Mouse (Mus musculus): ENCODE results near the gene Zfp618. TPM values are rescaled to one million over a fixed set of nuclear protein-coding genes. Genes with fewer than 3 reads are reported as not detected.
A peak's percentile ranks its signal among the peaks of the same experiment; 100 is the strongest.

Gene Zfp618
- polyA plus RNA-seq, 1 experiment from 2014 or later, result 27.6 TPM

DNA sequence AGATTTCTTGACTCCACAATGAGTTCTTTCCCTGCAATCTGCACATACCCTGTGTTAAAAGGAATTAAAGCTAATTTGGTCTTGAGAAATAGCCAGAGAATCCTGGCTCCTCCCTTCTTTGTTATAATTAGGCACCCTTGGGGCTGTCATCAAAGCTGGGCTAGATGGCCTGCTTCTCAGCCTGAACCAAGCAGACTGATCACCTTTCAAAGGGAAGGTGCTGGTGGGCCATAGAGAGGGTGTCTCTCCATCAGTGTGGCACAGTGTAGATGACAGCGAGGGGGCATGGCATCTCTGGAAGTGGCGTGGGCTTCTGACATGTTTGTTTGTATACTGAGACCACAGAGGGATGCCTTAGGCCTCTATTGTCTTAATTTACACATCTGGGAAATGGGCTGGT, 9.5 kb downstream of the Zfp618 start:
- H3K9me3 ChIP-seq (replicated peaks), result no peaks in the 10 kb centered on the region
- WGBS, result 95% methylated on average over 2 of the region's 2 CpGs
- no peak for ATAC-seq (ENCODE audit: low FRiP score)

DNA sequence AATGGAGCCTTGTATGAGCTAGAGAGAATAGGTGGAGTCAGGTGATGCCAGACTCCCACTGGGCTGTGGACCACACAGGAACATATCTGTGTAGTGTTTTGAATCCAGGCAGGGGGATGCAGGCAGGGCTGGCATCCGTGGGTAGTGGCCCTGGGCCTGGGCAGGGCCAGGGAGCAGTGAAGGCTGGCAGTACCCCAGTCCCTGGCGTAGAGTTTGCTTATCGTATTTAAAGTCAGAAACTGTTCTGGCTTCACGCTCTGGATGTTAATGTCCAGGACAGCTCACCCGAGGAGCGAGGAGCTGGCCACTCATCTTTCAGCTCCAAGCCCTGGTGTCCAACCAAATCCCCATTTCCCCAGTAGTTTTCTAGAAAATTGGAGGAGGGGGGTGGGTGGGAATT, 10.2 kb downstream of the Zfp618 start:
- Histone ChIP-seq H3K27me3 (replicated peaks) (no peaks in the 10 kb centered on the region), H3K27ac (replicated peaks) (no peak overlapping the region), H3K36me3 (no peaks in the 10 kb centered on the region), H3K4me3 (replicated peaks) (no peak overlapping the region), H3K9ac (replicated peaks) (no peak overlapping the region), H3K4me2 (no peak overlapping the region), H3K4me1 (peaks cover 56% of the 10 kb centered on the region), H3K9me3 (replicated peaks) (no peaks in the 10 kb centered on the region)
- ATAC-seq (ENCODE audit: low FRiP score), result no peak
- WGBS, result 83% methylated on average over 6 of the region's 6 CpGs

More for the DNA sequence above, 9.5 kb downstream of the Zfp618 start:
- H3K27ac ChIP-seq (replicated peaks), result no peak overlapping the region
- no peaks in the 10 kb centered on the region for H3K27me3 ChIP-seq (replicated peaks)
- no peak overlapping the region for H3K4me3 ChIP-seq (replicated peaks)
- peaks cover 60% of the 10 kb centered on the region for H3K4me1 ChIP-seq
- no peaks in the 10 kb centered on the region for H3K36me3 ChIP-seq
- no peak overlapping the region for H3K9ac ChIP-seq (replicated peaks)
- H3K4me2 ChIP-seq, result no peak overlapping the region

DNA sequence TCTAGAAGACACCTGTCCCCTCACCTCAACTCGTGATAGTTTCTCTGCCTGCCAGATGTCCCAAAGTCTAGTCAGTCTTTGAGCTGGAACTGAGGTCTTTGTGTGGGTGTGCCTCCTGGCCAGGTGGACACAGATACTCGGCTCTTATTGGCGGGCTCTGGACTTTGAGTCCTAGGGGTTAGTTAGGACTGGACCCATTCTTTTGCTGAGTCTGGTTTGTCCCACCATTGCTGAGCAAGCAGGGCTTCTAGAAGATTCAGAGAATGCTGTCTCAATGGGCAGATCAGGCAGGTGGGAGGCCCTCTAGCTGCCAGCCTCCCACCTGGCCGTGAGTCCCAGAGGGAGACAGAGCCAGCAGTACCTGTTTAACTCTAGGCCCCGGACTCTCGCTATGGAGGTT, 12.1 kb downstream of the Zfp618 start:
- H3K4me1 ChIP-seq, result peaks cover 46% of the 10 kb centered on the region
- no peak overlapping the region for H3K27ac ChIP-seq (replicated peaks)
- no peak overlapping the region for H3K4me2 ChIP-seq
- H3K36me3 ChIP-seq, result no peaks in the 10 kb centered on the region
- no peaks in the 10 kb centered on the region for H3K27me3 ChIP-seq (replicated peaks)
- no peak for ATAC-seq (ENCODE audit: low FRiP score)
- no peak overlapping the region for H3K9ac ChIP-seq (replicated peaks)
- 90% methylated on average over 6 of the region's 6 CpGs for WGBS
- no peak overlapping the region for H3K4me3 ChIP-seq (replicated peaks)
- H3K9me3 ChIP-seq (replicated peaks), result no peaks in the 10 kb centered on the region

DNA sequence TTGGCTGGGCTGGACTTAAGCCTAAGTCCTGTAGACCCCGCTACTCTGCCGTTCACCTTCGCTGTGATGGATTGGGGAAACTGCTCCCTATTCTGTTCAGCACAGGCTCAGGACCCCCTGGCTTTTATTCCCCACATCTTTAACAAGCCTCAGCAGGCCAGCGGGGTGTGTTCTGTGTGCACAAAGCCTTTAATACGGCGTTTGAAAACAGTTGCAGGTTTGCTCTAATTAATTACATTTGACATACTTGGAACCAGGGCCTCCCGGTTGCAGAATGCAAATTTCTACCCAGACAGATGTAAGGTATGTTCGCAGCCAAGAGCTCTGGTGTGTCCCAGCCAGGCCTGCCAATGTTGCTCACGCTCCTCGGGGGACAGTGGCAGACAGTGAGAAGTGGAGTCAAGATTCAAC, 13.1 kb downstream of the Zfp618 start:
- H3K27ac ChIP-seq (replicated peaks), result 0 out of 2 replicates have a peak overlapping the region, but pooled peaks have one; percentile 19
- H3K4me2 ChIP-seq, result no peak overlapping the region
- H3K4me1 ChIP-seq, result peaks cover 37% of the 10 kb centered on the region
- no peak overlapping the region for H3K4me3 ChIP-seq (replicated peaks)
- no peak; the same call in 1 of the 2 replicates for ATAC-seq (ENCODE audit: low FRiP score)
- no peaks in the 10 kb centered on the region for H3K36me3 ChIP-seq
- H3K27me3 ChIP-seq (replicated peaks), result no peaks in the 10 kb centered on the region
- no peaks in the 10 kb centered on the region for H3K9me3 ChIP-seq (replicated peaks)
- no peak overlapping the region; the same call in 1 of the 2 replicates for H3K9ac ChIP-seq (replicated peaks)
- 17% methylated on average over 10 of the region's 10 CpGs for WGBS

DNA sequence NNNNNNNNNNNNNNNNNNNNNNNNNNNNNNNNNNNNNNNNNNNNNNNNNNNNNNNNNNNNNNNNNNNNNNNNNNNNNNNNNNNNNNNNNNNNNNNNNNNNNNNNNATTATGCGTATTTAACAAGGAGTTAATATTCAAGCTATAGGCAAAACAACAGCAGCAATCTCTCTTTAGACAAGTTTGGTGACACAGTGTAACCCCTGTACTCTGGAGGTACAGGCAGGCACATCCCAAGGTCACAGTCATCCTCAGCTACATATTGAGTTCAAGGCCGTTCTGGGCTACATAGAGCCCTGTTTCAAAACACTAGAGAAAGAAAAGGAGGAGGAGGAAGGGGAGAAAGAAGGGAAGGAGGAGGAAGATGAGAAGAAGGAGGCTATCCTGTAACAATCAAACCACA, 16.2 kb downstream of the Zfp618 start:
- Histone ChIP-seq H3K9ac (replicated peaks) (no peak overlapping the region), H3K9me3 (replicated peaks) (no peaks in the 10 kb centered on the region), H3K27me3 (replicated peaks) (no peaks in the 10 kb centered on the region), H3K27ac (replicated peaks) (no peak overlapping the region), H3K4me1 (peaks cover 17% of the 10 kb centered on the region), H3K4me3 (replicated peaks) (no peak overlapping the region), H3K36me3 (no peaks in the 10 kb centered on the region), H3K4me2 (no peak overlapping the region)
- ATAC-seq (ENCODE audit: low FRiP score), result no peak
- WGBS, result 90% methylated on average over 2 of the region's 2 CpGs

DNA sequence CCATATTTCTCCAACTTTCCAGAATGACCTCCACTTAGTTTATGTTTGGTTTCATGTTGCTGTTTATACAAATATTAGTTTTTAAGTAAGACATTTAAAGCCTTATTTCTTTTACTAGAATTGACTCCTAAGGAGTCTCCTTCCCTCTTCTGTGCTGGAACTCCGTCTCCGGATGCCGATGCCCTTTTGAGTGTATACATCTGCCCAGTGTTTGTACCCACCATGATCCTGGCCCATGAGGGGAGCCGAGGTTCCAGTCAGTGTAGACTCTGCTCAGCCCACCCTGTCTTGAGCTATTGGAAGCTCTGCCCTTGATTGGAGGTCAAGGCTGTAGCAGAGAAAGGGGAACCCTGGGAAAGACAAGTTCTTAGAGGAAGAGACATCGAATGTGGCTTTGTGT, 18.2 kb downstream of the Zfp618 start:
- WGBS, result 92% methylated on average over 5 of the region's 5 CpGs
- Histone ChIP-seq H3K4me2 (no peak overlapping the region), H3K9ac (replicated peaks) (no peak overlapping the region), H3K4me3 (replicated peaks) (no peak overlapping the region), H3K9me3 (replicated peaks) (no peaks in the 10 kb centered on the region), H3K27ac (replicated peaks) (no peak overlapping the region), H3K36me3 (no peaks in the 10 kb centered on the region), H3K4me1 (peaks cover 9% of the 10 kb centered on the region), H3K27me3 (replicated peaks) (no peaks in the 10 kb centered on the region)
- ATAC-seq (ENCODE audit: low FRiP score), result no peak

DNA sequence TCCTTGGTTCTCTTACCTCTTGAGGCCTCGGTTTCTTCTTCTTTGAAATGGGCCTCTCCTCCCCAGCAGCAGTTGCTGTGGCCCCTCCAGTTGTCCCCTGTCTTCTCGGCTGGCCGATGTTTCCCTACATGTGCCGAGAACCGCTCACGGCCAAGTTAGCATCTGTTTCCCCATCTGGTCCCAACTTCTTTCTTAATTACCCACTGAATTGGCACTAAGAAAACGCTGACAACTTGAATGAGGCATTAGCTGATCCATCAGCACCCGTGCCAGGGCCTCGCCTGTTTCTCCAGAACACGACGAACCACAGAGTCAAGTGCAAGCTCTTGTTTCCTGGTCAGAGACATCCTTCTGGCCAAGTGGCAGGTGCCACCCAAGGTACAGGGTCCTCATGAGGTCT, 26.0 kb downstream of the Zfp618 start:
- Histone ChIP-seq H3K36me3 (no peaks in the 10 kb centered on the region), H3K4me1 (0 out of 2 replicates have a peak, but pooled peaks cover 11% of the 10 kb centered on the region), H3K27ac (replicated peaks) (no peak overlapping the region), H3K9ac (replicated peaks) (no peak overlapping the region), H3K4me3 (replicated peaks) (no peak overlapping the region), H3K4me2 (no peak overlapping the region), H3K27me3 (replicated peaks) (no peaks in the 10 kb centered on the region), H3K9me3 (replicated peaks) (no peaks in the 10 kb centered on the region)
- ATAC-seq (ENCODE audit: low FRiP score), result no peak
- WGBS, result 72% methylated on average over 11 of the region's 11 CpGs

DNA sequence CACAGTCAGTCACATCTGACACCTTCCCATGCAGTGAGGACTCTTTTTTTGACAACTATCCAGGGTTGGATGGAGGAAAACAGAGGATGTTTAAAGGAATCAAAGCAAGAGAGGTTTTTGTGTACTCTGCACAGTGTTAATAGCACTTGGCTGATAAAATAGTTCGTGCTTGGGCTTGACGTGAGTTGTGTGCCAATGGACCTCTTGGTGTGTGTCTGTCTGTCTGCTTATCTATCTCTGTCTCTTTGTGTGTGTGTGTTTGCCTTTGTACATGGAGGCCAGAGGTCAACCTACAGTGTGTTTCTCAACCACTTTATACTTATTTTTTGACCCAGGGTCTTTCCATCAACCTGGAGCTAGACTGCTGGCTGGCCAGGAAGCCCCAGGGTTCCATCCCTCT, 27.8 kb downstream of the Zfp618 start:
- H3K36me3 ChIP-seq, result no peaks in the 10 kb centered on the region
- ATAC-seq (ENCODE audit: low FRiP score), result no peak
- no peaks in the 10 kb centered on the region for H3K9me3 ChIP-seq (replicated peaks)
- peaks cover 20% of the 10 kb centered on the region for H3K4me1 ChIP-seq
- WGBS, result 80% methylated on average over 2 of the region's 2 CpGs
- H3K27ac ChIP-seq (replicated peaks), result no peak overlapping the region
- no peak overlapping the region for H3K9ac ChIP-seq (replicated peaks)
- H3K4me2 ChIP-seq, result no peak overlapping the region
- H3K27me3 ChIP-seq (replicated peaks), result no peaks in the 10 kb centered on the region
- H3K4me3 ChIP-seq (replicated peaks), result no peak overlapping the region

DNA sequence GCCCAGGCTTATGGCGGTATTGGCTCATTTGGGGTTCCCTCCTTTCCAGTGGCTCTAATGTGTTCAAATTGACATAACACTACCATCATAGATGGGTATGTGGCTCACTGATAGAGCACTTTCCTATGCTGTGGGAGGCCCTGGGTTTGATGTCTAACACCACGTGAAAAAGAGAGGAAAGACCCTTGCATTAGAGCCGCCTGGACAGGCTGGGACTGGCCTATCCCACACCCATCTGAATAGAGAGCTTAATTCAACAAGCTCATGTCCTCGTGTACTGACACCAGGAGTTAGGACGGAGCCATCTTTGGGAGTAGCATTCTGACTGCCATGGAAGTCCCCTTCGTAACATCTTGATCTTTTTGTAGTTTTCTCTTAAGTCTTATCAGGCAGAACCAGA, 32.2 kb downstream of the Zfp618 start:
- 91% methylated on average over 6 of the region's 6 CpGs for WGBS
- Histone ChIP-seq H3K36me3 (no peaks in the 10 kb centered on the region), H3K27ac (replicated peaks) (no peak overlapping the region), H3K4me2 (no peak overlapping the region), H3K4me1 (peaks cover 38% of the 10 kb centered on the region), H3K27me3 (replicated peaks) (no peaks in the 10 kb centered on the region), H3K4me3 (replicated peaks) (no peak overlapping the region), H3K9ac (replicated peaks) (no peak overlapping the region), H3K9me3 (replicated peaks) (no peaks in the 10 kb centered on the region)
- ATAC-seq (ENCODE audit: low FRiP score), result no peak

DNA sequence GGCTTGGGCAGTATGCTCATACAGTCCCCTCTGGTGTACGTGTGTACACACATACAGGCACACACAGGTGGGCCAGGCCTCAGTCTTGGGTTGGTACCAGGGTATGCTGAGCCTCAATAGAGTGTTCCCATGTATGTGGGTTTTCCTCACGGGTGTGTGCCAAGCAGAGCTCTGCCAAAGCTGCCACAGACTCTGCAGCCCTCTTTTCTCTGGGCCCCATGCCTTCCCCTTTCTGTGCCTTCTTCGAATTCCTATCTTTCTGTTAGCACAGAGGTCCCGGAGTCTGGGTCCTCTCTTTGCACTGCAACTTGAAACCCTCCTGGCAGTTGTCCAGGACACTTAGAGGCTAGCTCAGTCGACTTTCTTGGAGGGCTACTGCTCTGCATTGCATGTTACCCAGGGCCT, 33.1 kb downstream of the Zfp618 start:
- no peaks in the 10 kb centered on the region for H3K9me3 ChIP-seq (replicated peaks)
- 42% methylated on average over 5 of the region's 5 CpGs for WGBS
- H3K4me3 ChIP-seq (replicated peaks), result no peak overlapping the region
- no peaks in the 10 kb centered on the region for H3K36me3 ChIP-seq
- H3K9ac ChIP-seq (replicated peaks), result no peak overlapping the region
- no peaks in the 10 kb centered on the region for H3K27me3 ChIP-seq (replicated peaks)
- peaks cover 34% of the 10 kb centered on the region for H3K4me1 ChIP-seq
- ATAC-seq (ENCODE audit: low FRiP score), result peak; percentile 13; the same call in 1 of the 2 replicates
- H3K4me2 ChIP-seq, result no peak overlapping the region
- peak overlapping the region; percentile 4; the same call in 1 of the 2 replicates for H3K27ac ChIP-seq (replicated peaks)

DNA sequence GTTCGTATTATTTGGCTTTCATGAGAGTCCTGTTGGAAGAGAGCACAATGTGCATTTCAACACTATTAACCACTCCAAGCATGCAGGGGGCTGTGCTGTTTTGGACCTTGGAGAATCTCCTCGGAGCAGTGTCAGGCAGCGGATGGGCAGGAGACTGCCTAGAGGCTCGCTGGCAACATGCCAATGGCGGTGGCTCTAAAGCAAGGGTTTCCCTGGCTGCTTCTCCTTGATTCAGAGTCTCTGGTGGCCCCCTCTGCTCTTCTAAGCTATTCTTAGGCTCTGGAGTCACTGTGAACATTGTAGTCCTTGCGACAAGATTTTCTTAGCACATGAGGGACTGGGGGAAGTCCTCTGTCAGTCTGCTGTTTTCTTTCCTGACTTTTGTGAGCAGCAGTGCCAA, 33.5 kb downstream of the Zfp618 start:
- H3K4me2 ChIP-seq, result no peak overlapping the region
- H3K4me3 ChIP-seq (replicated peaks), result no peak overlapping the region
- H3K4me1 ChIP-seq, result peaks cover 34% of the 10 kb centered on the region
- H3K27ac ChIP-seq (replicated peaks), result peak overlapping the region; percentile 4
- WGBS, result 36% methylated on average over 6 of the region's 6 CpGs
- no peak for ATAC-seq (ENCODE audit: low FRiP score)
- H3K9ac ChIP-seq (replicated peaks), result no peak overlapping the region
- no peaks in the 10 kb centered on the region for H3K27me3 ChIP-seq (replicated peaks)
- no peaks in the 10 kb centered on the region for H3K9me3 ChIP-seq (replicated peaks)
- no peaks in the 10 kb centered on the region for H3K36me3 ChIP-seq

DNA sequence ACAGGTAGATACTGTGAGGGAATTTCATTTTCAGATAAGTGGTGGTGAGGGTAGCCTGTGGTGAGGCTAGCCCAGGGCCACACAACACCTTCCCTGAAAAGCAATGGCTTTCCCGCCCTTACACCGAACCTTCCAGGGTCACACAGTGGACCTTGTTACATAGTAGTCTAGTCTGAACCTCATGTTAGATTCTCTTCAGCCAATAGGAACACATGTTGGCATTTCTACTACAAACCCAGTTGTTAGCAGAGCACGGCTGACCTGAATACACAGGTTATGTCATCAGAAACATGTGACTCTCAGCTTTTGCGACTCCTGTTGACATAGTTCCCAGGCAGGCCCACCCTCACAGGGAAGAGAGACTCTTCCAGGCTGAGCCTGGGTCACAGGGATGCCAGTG, 33.9 kb downstream of the Zfp618 start:
- H3K4me3 ChIP-seq (replicated peaks), result no peak overlapping the region
- H3K9me3 ChIP-seq (replicated peaks), result no peaks in the 10 kb centered on the region
- H3K27me3 ChIP-seq (replicated peaks), result no peaks in the 10 kb centered on the region
- H3K36me3 ChIP-seq, result no peaks in the 10 kb centered on the region
- H3K9ac ChIP-seq (replicated peaks), result no peak overlapping the region
- WGBS, result 85% methylated on average over 4 of the region's 4 CpGs
- H3K4me2 ChIP-seq, result no peak overlapping the region
- peak overlapping the region; percentile 4 for H3K27ac ChIP-seq (replicated peaks)
- H3K4me1 ChIP-seq, result peaks cover 38% of the 10 kb centered on the region
- no peak; the same call in 1 of the 2 replicates for ATAC-seq (ENCODE audit: low FRiP score)

DNA sequence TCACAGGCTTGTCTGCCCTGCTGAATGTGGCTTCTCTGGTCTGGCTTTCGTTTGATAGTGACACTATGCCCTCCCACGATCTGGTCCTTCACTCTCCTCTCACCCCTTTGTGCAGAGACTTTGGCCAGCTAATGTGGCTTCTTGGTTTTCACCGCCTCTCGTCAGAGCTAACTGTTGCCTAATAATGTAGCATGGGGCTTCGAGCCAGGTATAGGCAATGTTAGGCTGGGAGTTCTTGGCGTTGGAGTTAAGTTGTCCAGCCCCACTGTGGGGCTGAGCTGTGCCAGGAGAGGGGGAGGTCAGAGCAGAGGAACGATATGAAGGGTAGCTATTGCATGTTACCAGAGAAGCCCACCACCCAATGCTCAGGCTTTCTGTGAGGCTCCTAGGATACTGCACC, 34.5 kb downstream of the Zfp618 start:
- H3K27ac ChIP-seq (replicated peaks), result no peak overlapping the region
- no peaks in the 10 kb centered on the region for H3K36me3 ChIP-seq
- no peak overlapping the region for H3K4me2 ChIP-seq
- ATAC-seq (ENCODE audit: low FRiP score), result no peak
- peaks cover 44% of the 10 kb centered on the region for H3K4me1 ChIP-seq
- WGBS, result 84% methylated on average over 7 of the region's 7 CpGs
- H3K4me3 ChIP-seq (replicated peaks), result no peak overlapping the region
- no peaks in the 10 kb centered on the region for H3K9me3 ChIP-seq (replicated peaks)
- H3K9ac ChIP-seq (replicated peaks), result no peak overlapping the region
- H3K27me3 ChIP-seq (replicated peaks), result no peaks in the 10 kb centered on the region
